Mouse (Mus musculus): Measurements from ENCODE around the gene Slc9a8.
A peak's percentile ranks its signal among the peaks of the same experiment; 100 is the strongest.

DNA sequence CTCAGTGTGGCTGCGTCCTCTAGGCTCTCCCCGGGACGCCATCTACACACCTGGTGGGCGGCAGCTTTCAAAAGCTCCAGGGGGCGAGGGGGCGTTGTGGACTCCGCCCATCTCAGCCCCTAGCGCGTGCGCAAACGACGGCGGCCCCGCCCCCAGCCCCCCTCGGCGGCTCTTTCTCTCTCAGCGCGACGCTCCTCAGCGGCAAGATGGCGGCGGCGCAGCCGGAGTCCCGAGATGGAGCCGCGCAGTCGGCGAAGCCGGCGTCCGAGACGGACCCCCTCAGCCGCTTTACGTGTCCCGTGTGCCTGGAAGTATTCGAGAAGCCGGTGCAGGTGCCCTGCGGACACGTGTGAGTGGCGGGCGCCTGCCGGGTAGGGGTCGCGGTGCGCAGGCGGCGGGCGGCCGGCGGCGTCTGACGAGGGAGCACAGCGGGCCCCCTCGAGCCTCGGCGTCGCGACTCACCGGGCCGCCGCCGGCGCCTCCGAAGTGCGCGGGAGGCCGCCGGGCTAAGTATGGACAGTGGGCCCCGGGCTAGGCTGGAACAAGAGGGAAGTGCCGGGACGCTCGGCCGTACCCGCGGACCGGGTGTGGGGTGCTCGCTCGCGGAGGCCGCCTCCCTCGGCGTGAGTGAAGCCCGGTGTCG is 81.9 kb downstream of the Slc9a8 start:
- TF ChIP-seq CTCF (IDR thresholded peaks at IDR 0.05; ENCODE audit: low read depth, low read length) (no peak), POLR2A (IDR thresholded peaks at IDR 0.05; ENCODE audit: extremely low read depth, insufficient read depth, low read length) (peak; percentile 84)

Data from liver, adult 2 months (tissue).